Mouse (Mus musculus) retina, postnatal 7 days (tissue): ENCODE measurements around the gene Plekho1.
"Not testable (repeated sequence)": the region's sequence is repeated elsewhere in the genome, so short reads cannot be mapped to it uniquely, and the experiment has no call there.

Experiments
- DNase-seq: peaks from one replicate; pipeline ENCODE4 v3.0.0-alpha.2; 2012; ENCODE audit warnings: low read depth, low spot score

Plekho1 gene

DNA sequence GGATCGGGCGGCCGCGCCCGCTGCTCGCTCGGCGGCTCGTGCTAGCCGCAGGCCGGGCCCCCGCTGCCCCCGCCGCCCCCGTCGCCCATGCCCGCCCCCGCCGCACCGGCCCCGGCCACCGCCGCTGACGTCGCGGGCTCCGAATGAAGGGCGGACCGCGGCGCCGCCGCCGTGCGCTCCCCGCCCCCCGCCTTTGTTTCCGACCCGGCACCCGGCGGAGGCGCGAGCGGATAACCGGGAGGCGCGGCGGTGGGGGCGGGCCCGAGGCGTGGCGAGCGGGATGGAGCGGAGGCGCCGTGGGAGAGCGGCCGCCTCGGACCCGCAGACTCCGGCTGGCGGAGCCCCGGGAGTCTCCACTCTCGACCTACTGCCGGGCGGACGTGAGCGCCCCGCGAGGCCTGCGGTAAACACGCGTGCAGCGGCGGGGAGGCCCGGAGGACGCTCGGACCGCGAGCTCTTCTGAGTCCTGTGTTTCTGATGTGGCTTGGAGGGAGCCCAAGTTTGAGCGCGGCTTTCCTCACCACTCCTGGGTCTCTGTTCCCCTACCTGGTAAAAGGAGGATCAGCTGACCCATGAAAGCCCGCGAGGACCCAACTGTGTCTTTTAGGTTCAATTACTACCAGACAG, at the start of gene Plekho1:
Gene Plekho1, minus strand, starts transcription at position 200 of the 627 bp plus-strand sequence.
- DNase-seq: no peak

DNA sequence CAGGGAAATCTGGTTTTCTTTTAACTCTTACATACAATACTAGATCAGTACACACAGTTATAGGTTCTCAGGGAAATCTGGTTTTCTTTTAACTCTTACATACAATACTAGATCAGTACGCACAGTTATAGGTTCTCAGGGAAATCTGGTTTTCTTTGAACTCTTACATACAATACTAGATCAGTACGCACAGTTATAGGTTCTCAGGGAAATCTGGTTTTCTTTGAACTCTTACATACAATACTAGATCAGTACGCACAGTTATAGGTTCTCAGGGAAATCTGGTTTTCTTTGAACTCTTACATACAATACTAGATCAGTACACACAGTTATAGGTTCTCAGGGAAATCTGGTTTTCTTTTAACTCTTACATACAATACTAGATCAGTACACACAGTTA, 48.8 kb upstream of the Plekho1 start:
- not testable (repeated sequence) for DNase-seq

DNA sequence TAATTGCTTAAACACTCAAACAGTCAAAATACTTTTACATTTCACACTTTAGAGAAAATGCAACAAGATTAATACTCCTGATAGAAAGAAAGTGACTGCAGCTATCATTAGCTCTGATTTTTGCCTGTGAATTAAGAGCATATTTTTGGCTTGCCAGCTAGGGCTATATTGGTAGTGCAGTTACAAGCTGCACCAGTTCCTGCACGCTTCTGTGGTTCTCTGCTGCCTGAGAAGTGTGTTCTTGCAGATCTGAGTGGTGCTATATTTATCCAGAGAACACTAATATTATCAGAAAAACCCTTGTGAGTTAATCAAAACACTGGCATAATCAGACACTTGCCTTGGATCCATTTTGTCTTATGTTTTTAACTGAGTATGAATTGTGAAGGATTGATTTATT, 47.3 kb upstream of the Plekho1 start:
- no peak for DNase-seq

DNA sequence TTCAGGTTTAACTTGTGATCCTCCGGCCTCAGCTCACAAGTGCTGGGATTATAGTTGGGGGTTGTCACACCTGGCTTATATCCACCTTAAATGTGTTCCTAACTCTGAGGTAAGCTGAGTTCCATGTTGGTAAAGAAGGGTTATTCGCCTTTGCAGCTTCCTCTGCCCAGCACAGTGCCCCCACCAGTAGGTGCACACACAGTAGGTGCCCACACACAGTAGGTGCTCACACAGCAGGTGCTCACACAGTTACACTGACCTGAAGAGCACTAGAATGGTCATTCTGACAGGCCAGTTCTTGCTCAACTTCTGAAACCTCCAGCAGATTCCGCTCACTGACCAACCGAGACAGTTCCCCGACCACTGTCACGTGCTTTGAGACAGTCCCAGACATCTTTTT, 45.3 kb upstream of the Plekho1 start:
- DNase-seq: no peak

DNA sequence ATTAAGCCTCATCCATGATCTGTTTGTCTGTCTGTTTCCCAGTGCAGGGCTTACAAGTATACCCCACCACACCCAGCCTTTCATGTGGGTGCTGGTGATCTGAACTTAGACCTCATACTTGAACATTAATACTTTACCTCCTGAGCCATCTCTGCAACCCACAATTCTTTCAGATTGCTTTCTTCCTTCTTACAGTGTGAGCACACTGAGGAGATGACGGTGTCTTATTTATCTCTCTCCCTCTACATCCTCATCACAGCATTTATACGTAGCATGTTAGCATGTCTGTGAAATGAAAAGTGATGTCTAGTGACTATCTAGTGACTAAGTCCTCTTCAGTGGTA, 44.8 kb upstream of the Plekho1 start:
- DNase-seq: no peak

DNA sequence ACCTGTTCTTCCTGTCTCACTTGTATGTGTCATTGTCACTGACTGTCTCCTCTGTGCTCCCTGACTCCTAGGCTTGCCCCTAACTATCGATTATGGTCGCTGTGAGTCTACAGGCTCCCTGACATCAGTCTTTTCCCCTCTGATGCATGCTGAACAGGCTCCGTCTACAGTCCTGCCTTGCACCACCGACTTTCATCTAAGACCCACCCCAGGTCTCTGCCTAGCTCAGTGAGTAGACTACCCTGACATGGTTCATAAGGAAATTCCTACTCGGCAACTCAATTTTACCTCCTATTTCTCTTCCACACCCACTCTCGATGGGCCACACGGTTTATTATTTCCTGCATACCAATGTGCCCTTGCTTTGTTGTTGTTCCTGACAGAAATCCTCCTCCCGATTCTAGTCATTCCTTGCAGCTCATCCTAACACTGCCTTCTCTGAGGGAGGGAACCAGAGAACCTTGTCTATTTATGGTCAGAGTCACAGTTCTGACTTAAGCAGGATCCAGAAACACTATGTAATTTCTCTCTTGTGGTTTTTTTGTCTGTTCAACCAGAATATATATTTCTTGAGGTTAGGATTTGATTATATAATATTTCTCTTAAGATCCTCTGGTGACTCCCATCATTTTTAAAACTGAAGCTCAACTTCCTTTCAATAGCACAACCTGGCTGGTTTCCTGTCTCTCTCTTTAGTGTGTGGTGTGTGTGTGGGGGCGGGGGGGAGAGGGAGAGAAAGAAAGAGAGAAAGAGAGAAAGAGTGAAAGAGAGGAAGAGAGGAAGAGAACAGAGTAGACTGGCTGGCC, 44.3 kb upstream of the Plekho1 start:
- DNase-seq: no peak

DNA sequence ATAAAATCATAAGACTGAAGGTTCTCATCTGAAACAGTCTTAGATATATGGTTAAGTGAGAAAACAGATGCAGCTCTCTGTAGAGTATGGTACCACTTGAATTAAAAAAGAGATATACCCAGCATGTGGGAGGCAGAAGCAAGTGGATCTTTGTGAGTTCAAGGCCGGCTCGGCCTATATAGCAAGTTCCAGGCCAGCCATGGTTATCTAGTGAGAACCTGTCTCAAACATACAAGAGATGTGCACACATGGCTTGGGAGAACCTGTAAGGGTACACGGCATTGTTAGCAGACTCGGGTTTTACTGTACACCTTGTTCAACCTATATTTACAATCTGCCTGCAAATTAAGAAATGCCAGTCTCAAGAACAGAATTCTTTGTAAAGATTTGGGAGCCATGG, 43.0 kb upstream of the Plekho1 start:
- DNase-seq: no peak

DNA sequence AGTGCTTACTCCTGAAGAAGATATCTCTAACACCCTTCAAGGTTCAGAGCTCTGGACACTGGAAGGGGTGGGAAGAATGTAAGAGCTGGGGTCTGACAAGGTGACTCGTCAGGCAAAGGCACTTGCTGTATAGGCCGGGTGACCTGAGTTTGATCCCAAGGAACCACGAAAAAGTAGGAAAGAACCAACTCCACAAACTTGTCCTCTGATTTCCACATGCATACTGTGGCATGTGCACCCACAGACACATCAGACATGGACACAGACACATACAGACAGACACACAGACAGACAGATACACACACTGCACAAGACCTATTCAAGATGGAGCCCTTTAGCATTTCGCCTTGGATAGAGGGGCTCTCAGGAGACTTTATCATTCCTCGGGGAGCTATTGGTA, 42.4 kb upstream of the Plekho1 start:
- DNase-seq: no peak

DNA sequence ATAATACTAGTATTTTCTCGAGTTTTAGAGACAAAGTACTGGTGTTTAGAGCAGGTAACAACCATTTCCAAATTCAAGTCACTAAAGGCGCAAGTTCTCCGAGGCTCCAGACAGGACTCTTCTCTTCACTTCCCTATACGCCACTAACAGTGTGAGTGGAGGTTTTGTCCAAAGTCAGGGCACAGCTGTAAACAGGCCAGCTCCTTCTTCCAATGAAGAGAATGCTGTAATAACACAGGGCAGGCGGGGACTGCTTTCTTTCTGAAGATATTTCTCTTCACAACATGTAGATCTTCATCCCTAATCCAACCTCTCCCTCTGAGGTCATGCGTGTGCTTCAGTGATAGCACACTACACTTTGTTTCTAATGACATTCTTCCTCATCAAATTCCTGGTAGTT, 41.0 kb upstream of the Plekho1 start:
- DNase-seq: no peak

DNA sequence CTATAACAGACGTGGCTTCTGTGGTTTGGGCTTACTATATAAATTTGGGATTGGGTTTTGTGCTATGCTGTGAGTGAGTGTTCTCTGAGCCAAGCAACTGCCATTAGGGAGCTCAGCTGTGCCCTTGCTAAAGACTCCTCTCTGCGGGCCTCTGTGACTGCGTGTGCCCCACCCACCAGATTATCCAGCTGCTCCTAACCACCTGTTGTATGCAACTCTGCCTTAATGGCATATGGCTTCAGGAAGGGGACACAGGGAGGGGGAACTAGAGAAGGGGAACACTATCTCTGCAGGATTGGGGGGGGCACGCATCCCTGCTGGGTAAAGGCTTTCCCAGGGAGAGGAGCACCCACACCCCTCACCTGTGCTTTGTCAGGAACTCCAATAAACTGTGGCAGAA, 37.2 kb upstream of the Plekho1 start:
- DNase-seq: no peak

DNA sequence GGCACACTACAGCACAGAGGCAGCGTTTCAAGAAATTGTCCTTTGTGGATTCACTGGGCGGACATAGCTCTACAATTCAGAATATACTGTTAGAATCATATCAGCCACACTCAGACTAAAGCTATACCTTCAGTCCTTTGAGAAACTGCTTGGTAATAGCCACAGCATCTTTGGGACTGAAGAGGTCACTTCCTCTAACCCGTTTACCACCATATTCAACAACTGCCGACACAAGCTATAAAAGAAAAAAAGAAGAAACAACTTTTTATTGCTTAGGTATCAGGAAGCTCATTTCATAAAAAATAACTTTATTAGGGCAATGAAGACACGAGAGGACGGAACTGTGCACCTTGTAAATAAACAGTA, 36.8 kb upstream of the Plekho1 start:
- DNase-seq: no peak

DNA sequence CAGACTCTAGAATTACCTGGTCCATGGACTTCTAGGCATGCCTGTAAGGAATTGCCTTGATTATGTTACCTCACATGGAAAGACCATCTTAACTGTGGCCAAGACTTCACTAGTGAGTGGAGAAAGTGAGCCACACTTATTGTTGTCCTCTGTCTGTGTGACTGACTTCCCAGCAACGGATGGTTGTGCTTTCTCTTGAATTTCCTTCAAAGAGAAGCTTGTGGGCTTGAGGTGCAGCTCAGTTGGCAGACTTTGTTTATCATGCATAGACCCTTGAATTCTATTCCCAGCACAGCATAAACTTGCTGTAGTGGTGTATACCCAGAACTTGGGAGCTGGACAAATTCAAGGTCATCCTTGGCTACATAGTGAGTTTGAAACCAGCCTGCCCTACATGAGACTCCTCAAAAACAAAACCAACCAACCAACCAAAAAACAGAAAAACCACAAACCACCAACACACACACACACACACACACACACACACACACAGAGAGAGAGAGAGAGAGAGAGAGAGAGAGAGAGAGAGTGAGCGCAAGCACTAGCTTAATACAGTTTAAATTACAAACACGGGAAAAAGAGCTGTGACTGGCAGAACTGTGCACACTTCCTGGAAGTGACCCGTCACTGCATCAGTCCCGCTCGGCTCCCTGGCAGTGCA, 36.3 kb upstream of the Plekho1 start:
- no peak for DNase-seq

DNA sequence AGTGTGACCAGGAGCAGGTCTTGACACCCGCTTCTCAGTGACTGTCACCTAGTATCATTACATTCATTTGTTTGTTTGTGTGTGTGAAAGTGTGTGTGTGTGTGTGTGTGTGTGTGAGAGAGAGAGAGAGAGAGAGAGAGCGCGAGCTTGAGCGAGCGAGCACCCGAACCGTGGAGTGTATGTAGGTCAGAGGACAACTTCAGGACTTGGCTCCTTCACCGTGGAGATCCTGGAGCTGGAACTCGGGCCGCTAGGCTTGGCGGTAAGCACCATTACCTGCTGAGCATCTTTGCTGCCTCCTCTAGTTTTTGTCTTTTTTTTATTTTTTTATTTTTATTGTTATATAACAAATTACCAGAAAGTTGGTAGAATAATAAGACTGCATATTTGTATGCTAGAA, 34.0 kb upstream of the Plekho1 start:
- DNase-seq: no peak

DNA sequence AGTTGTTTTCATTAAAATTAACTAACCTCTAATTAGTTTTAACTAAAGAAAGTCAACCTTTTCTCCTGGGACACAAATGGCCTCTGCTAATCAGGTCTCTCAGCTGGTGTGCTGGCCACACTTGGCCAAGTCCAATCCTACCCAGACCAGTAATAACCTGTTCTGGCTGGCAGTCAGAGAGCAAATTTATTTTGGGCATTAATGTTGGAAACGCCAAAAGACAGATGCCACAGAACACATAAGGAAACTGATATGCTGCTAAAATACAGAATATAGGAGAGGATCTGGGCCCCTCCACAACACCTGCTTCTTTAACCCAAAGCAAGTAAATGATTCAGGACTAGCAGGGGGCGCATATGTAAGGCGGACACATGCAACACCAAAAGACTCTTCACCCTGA, 33.5 kb upstream of the Plekho1 start:
- no peak for DNase-seq

DNA sequence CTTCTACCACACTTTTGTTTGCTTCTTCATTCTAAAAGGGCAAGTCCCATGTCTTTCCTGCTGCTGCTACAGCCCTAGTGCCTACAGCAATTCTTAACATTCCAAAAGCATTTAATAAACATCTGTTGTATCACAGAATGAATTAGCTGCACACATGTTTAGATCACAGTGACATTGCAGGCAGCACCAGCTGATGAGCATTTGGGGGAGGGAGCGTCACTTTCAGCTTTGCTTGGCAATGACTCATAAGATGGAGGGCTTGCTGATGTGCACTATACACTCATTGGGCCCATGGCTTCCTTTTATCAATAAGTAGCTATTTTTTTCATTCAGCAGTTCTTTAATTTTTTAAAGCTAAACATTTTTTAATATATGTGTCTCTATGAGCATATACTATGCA, 32.1 kb upstream of the Plekho1 start:
- DNase-seq: no peak

DNA sequence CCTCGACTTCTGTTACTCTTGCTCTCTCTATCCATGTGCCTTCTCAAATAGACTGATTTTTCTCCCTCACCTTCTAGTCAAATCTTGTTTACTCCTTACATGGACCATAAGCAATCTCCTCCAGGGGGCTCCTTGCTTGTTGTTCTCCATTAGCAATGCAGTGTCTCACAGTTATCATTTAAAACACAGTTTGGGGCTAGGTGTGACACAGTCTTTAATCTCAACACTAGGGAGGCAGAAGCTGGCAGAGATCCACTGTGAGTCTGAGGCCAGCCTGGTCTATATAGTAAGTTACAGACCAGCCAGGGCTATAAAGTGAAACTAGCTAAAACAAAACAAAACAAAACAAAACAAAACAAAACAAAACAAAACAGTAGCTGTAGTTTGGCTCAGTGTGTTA, 31.3 kb upstream of the Plekho1 start:
- no peak for DNase-seq

DNA sequence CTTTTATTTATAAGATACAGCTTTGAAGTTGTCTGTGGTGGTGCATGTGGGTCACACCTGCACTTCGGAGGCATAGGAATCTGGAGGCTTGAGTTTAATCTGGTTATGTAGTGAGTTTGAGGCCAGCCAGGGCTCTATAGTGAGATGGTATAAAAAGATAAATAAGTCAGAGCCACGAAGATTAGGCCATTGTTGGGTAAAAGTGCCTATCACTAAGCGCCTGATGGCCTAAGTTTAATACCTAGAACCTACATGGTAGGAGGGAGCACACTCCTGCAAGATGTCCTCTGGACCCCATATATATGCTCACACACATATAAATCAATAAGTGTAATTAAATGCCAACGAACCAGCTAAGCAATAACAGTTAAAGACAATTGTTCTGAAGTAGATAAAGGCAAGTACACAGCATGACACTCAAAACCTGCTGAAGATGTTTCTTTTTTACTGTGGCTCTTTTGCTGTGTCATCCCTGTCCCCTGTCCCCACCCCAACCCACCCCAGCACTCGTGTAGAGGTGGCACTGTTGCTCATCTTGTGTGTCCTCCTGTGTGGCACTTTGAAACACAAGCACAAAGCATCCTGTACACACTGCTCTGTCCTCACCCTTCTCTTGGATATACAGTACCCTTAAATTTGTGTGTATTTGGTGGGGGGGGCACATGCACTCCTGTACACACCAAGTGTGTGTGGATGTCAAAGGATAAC, 25.8 kb upstream of the Plekho1 start:
- DNase-seq: no peak

DNA sequence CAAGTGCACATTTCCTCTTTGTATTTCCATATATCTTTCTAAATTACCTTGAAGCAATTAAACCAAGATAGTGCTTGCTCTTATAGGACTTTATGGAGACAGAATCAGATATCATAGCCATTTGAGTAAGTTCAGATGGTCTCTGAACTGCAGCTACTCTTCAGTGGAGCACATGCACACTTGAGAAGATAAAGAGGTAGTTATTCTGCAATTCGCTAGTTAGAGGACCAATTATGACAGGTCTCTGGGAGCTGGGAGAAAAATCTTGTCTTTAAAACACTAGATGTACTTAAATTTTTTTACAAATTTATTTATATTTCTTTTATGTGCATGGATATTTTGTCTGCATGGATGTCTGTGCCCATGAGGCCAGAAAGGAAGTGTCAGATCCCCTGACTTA, 24.9 kb upstream of the Plekho1 start:
- no peak for DNase-seq

DNA sequence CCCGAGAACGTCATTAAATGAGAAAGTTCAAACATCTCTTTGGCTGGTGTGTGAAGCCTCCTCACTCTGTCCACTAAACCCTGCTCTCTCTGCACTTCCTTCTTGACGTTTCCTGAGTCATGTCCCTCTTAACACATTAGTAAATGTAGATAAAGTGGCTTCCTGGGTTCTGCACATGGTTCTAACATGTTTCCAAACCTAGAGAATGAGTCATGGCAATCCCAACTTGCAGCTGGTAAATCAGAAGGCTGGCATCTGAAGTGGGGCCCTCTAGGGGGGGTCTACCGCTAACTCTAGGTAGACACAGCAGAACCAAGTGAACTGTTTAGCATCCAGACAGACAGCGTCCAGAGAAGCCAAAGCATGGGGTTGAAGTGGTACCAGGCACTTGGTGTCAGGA, 21.7 kb upstream of the Plekho1 start:
- no peak for DNase-seq

DNA sequence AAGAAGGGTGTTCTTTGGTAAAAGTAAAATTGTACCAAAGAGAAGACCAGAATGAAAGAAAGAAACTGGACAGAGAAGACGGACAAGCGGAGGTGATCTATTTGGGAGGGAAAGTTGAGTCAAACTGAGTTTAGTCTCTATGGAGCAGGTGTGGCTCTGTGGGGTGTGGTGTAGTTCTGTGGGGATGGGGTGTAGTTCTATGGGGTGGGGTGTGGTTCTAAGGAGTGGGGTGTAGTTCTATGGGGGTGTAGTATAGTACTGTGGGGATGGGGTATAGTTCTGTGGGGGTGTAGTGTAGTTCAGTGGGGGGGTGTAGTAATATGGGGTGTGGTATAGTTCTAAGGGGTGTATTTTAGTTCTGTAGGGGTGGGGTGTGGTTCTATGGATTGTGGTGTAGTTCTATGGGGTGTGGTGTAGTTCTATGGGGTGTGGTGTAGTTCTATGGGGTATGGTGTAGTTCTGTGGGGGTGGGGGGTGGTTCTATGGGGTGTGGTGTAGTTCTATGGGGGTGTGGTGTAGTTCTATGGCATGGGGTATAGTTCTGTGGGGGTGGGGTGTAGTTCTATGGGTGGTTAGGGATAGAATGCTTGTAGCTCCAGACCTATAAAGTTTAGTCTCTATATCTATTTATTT, 20.6 kb upstream of the Plekho1 start:
- no peak for DNase-seq

DNA sequence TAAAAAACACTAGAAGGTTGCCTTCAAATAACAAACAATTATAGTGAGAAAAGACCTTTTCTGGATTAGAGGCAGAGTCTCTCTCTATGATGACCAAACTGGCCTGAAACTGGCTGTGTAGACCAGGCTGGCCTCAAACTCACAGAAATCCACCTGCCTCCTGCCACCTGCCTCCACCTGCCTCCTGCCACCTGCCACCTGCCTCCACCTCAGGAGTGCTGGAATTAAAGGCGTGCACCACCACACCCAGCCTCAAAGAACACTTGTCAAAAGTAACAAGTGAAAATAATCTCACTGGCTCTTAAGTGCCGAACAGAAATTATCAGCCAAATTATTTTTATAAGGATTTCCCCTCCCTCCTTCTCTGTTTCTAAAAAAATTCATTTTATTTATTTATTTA, 19.9 kb upstream of the Plekho1 start:
- no peak for DNase-seq

DNA sequence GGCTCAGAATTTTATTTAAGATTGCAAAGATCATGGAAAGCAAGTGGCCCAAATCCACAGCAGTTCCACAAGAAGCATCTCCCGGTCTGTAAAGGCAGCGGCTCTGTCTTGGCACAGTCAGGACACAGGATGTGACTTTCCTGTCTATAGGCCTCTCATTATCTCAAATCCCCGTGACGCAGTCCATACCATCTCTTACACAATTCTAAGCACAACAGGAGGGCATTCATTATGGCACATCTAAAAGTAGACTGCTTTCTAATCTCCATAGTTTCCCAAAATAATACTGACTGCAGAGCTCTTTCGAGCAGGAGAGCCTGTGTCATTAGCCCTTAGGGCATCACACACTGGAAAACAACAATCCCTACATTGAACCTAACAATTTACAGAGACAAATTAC, 17.0 kb upstream of the Plekho1 start:
- DNase-seq: no peak
